27 mouse cellular contexts compared by ENCODE assay signal in genomic region chr2:84939711-84940110, GRCm38 (mm10). TPM values are rescaled to one million over a fixed set of nuclear protein-coding genes. Genes with fewer than 3 reads are reported as not detected.
DNase-seq lines count a peak whose midpoint lies in the region; ATAC-seq and TF ChIP-seq lines count a peak whose summit lies in the region.
"Had no signal": no experiment of that assay in that cellular context is flagged by ENCODE, and none has a peak within 500 bp of the region (broad histone marks: within the 10 kb centered on the region; RNA-seq: fewer than 3 reads in every experiment).

No protein-coding gene starts in this region.

- H3K9me3 ChIP-seq in lung, postnatal 0 days (ENCODE audit: low read length) = no peaks in the 10 kb centered on the region
- no peaks in the 10 kb centered on the region for H3K9me3 ChIP-seq in kidney, embryonic 16.5 days (ENCODE audit: low read length)
- H3K9me3 ChIP-seq: forebrain, embryonic 12.5 days; hindbrain, embryonic 15.5 days; midbrain, embryonic 12.5 days; neural tube, embryonic 13.5 days had no signal

- no peaks in the 10 kb centered on the region for H3K27me3 ChIP-seq in lung, postnatal 0 days (replicated peaks; ENCODE audit: insufficient read depth, low read length)
- no peaks in the 10 kb centered on the region for H3K27me3 ChIP-seq in kidney, adult 2 months (replicated peaks; ENCODE audit: control insufficient read depth, insufficient read depth, low read length)
- no peaks in the 10 kb centered on the region for H3K27me3 ChIP-seq in kidney, embryonic 16.5 days (ENCODE audit: insufficient read depth, low read length)
- H3K27me3 ChIP-seq: forebrain, embryonic 12.5 days; hindbrain, embryonic 15.5 days; neural tube, embryonic 13.5 days had no signal

- H3K36me3 ChIP-seq in lung, postnatal 0 days (ENCODE audit: insufficient read depth, low read length) = 0 out of 2 replicates have a peak, but pooled peaks cover 11% of the 10 kb centered on the region
- no peaks in the 10 kb centered on the region for H3K36me3 ChIP-seq in kidney, adult 2 months (ENCODE audit: control insufficient read depth, insufficient read depth, low read length)
- H3K36me3 ChIP-seq in kidney, embryonic 16.5 days (ENCODE audit: insufficient read depth, low read length) = peaks cover 6% of the 10 kb centered on the region
- H3K36me3 ChIP-seq: forebrain, embryonic 12.5 days; hindbrain, embryonic 15.5 days; midbrain, embryonic 12.5 days; neural tube, embryonic 13.5 days had no signal

- peak overlapping the region; percentile 73 for H3K4me3 ChIP-seq in gastrocnemius, adult 2 months
- 0 out of 2 replicates have a peak overlapping the region, but pooled peaks have one; percentile 5 for H3K4me3 ChIP-seq in lung, postnatal 0 days (ENCODE audit: low read depth, low read length)
- no peak overlapping the region for H3K4me3 ChIP-seq in kidney, adult 2 months (ENCODE audit: insufficient read depth, low read depth, low read length)
- H3K4me3 ChIP-seq in kidney, embryonic 16.5 days (ENCODE audit: low read length) = no peak overlapping the region
- H3K4me3 ChIP-seq: forebrain, embryonic 12.5 days; hindbrain, embryonic 15.5 days; midbrain, embryonic 12.5 days; neural tube, embryonic 13.5 days had no signal

- TF ChIP-seq POLR2A in kidney, adult 2 months (IDR thresholded peaks at IDR 0.05; ENCODE audit: low read depth, low read length) = no peak

- intact Hi-C loops in gastrocnemius, adult 2 months (cut with DNase I) = no loop called here

- H3K27ac ChIP-seq in gastrocnemius, adult 2 months = no peak overlapping the region
- H3K27ac ChIP-seq in lung, postnatal 0 days (ENCODE audit: low read length) = no peak overlapping the region
- H3K27ac ChIP-seq in kidney, adult 2 months (ENCODE audit: insufficient read depth, low read depth, low read length) = no peak overlapping the region
- H3K27ac ChIP-seq in kidney, embryonic 16.5 days (ENCODE audit: low read length) = no peak overlapping the region
- H3K27ac ChIP-seq: forebrain, embryonic 12.5 days; hindbrain, embryonic 15.5 days; macrophage; midbrain, embryonic 12.5 days; neural tube, embryonic 13.5 days had no signal

- peak overlapping the region; percentile 58; the same call in 1 of the 2 replicates for H3K4me2 ChIP-seq in lung, postnatal 0 days (replicated peaks; ENCODE audit: low read depth, low read length)
- H3K4me2 ChIP-seq in kidney, embryonic 16.5 days (replicated peaks; ENCODE audit: low read depth, low read length) = no peak overlapping the region
- H3K4me2 ChIP-seq: forebrain, embryonic 12.5 days; hindbrain, embryonic 15.5 days; midbrain, embryonic 12.5 days; neural tube, embryonic 13.5 days had no signal

- no peak for TF ChIP-seq EP300 in lung, postnatal 0 days (IDR thresholded peaks at IDR 0.05)

- ATAC-seq in lung, postnatal 0 days = no peak
- ATAC-seq in kidney, embryonic 16.5 days (ENCODE audit: low FRiP score, low TSS enrichment) = no peak
- ATAC-seq: CD4-positive, CD25-positive, alpha-beta regulatory T cell, adult 4 months had no signal

- DNase-seq in gastrocnemius, adult 2 months = no peak
- no peak for DNase-seq in gastrocnemius, postnatal 4 days (ENCODE audit: low spot score in 2 of 2)
- no peak for DNase-seq in lung, postnatal 0 days (ENCODE audit: low spot score)
- no peak for DNase-seq in lung, postnatal 4 days
- DNase-seq in liver = peak; percentile 79
- no peak for DNase-seq in adrenal gland, postnatal 14 days
- no peak for DNase-seq in kidney, adult 2 months
- DNase-seq: adrenal gland, postnatal 10 days; cerebellum, adult 9-11 months; heart, postnatal 36 days; kidney, adult 9 months; layer of hippocampus, postnatal 36 days; right cerebral cortex, postnatal 14 days; thymus, postnatal 25 days had no signal

- 86% methylated on average over 6 of the region's 6 CpGs for WGBS in lung, postnatal 0 days
- WGBS in kidney, adult 2 months = 97% methylated on average over 6 of the region's 6 CpGs
- 90% methylated on average over 6 of the region's 6 CpGs for WGBS in kidney, embryonic 16.5 days

- H3K4me1 ChIP-seq in lung, postnatal 0 days (ENCODE audit: insufficient read depth, low read depth, low read length) = no peaks in the 10 kb centered on the region; the same call in 1 of the 2 replicates
- no peaks in the 10 kb centered on the region for H3K4me1 ChIP-seq in kidney, adult 2 months (ENCODE audit: control insufficient read depth, insufficient read depth, low read length)
- H3K4me1 ChIP-seq in kidney, embryonic 16.5 days (ENCODE audit: insufficient read depth, low read length) = peaks cover 19% of the 10 kb centered on the region
- H3K4me1 ChIP-seq: hindbrain, embryonic 15.5 days had no signal

- no peak for TF ChIP-seq CTCF in gastrocnemius, adult 2 months (IDR thresholded peaks at IDR 0.05)
- TF ChIP-seq CTCF in lung, postnatal 0 days (IDR thresholded peaks at IDR 0.05) = no peak
- no peak for TF ChIP-seq CTCF in kidney, adult 2 months (conservative IDR thresholded peaks at IDR 0.05; ENCODE audit: insufficient read depth, insufficient read length, low read depth, low read length)

- no peak overlapping the region for H3K9ac ChIP-seq in lung, postnatal 0 days (replicated peaks; ENCODE audit: low read depth)
- H3K9ac ChIP-seq in kidney, embryonic 16.5 days (replicated peaks; ENCODE audit: low read length) = no peak overlapping the region
- H3K9ac ChIP-seq: forebrain, embryonic 12.5 days; hindbrain, embryonic 15.5 days; midbrain, embryonic 12.5 days; neural tube, embryonic 13.5 days had no signal

RNA-seq across cellular contexts. Expression of gene Slc43a3, which starts 3.3 kb away (rescaled TPM):
- 10 to 100 TPM; 26.4 to 30.2 TPM for total RNA-seq in gastrocnemius, adult 2 months (2021)
- total RNA-seq in gastrocnemius, postnatal 4 days (2021) = 10 to 100 TPM; 29.4 to 29.7 TPM
- polyA plus RNA-seq in lung, postnatal 0 days (2015; fragmentation: Nextera tagmentation; extraction: Ambion mirVana) = 121 and 122 TPM in 2 replicates
- total RNA-seq in adrenal gland, postnatal 14 days (2021) = 62.5 and 91.7 TPM in 2 replicates
- polyA plus RNA-seq in kidney, adult 2 months (2012; rRNA removed) = 60.8 and 62.2 TPM in 2 replicates
- polyA plus RNA-seq in kidney, embryonic 16.5 days (2015; fragmentation: Nextera tagmentation; extraction: Ambion mirVana) = 57.4 and 58.0 TPM in 2 replicates

RNA-seq across cellular contexts. Expression of gene Prg2, which starts 40.5 kb away (rescaled TPM):
- total RNA-seq in gastrocnemius, adult 2 months (2021) = not detected
- total RNA-seq in gastrocnemius, postnatal 4 days (2021) = not detected
- polyA plus RNA-seq in lung, postnatal 0 days (2015; fragmentation: Nextera tagmentation; extraction: Ambion mirVana) = not detected in 2 replicates
- total RNA-seq in adrenal gland, postnatal 14 days (2021) = 6.3 TPM in 1 of 2 replicates, not detected in the other
- 0.16 TPM in 1 of 2 replicates, not detected in the other for polyA plus RNA-seq in kidney, adult 2 months (2012; rRNA removed)
- polyA plus RNA-seq in kidney, embryonic 16.5 days (2015; fragmentation: Nextera tagmentation; extraction: Ambion mirVana) = 0.36 TPM in 1 of 2 replicates, not detected in the other
- total RNA-seq: heart, postnatal 36 days; layer of hippocampus, postnatal 36 days; left cerebral cortex, postnatal 36 days; liver, adult 2 months had no signal
- polyA plus RNA-seq: CD4-positive, CD25-positive, alpha-beta regulatory T cell, adult 4 months; embryonic facial prominence, embryonic 14.5 days; forebrain, embryonic 12.5 days; midbrain, embryonic 12.5 days; testis, adult 2 months had no signal

RNA-seq across cellular contexts. Expression of gene Prg3, which starts 48.3 kb away (rescaled TPM):
- not detected for total RNA-seq in gastrocnemius, adult 2 months (2021)
- not detected for total RNA-seq in gastrocnemius, postnatal 4 days (2021)
- not detected in 2 replicates for polyA plus RNA-seq in lung, postnatal 0 days (2015; fragmentation: Nextera tagmentation; extraction: Ambion mirVana)
- total RNA-seq in adrenal gland, postnatal 14 days (2021) = not detected in 2 replicates
- polyA plus RNA-seq in kidney, adult 2 months (2012; rRNA removed) = 0.28 TPM in 1 of 2 replicates, not detected in the other
- not detected in 2 replicates for polyA plus RNA-seq in kidney, embryonic 16.5 days (2015; fragmentation: Nextera tagmentation; extraction: Ambion mirVana)
- total RNA-seq: heart, postnatal 36 days; layer of hippocampus, postnatal 36 days; left cerebral cortex, postnatal 36 days; liver, adult 2 months had no signal
- polyA plus RNA-seq: CD4-positive, CD25-positive, alpha-beta regulatory T cell, adult 4 months; embryonic facial prominence, embryonic 14.5 days; forebrain, embryonic 12.5 days; gonadal fat pad, adult 2 months; hindbrain, embryonic 15.5 days; large intestine, adult 2 months; liver, adult 2 months; macrophage; midbrain, embryonic 12.5 days; neural tube, embryonic 13.5 days; testis, adult 2 months had no signal

RNA-seq across cellular contexts. Expression of gene Rtn4rl2, which starts 53.2 kb away (rescaled TPM):
- under 1 TPM; 0.28 to 0.41 TPM for total RNA-seq in gastrocnemius, adult 2 months (2021)
- under 1 TPM; 0.37 to 0.80 TPM for total RNA-seq in gastrocnemius, postnatal 4 days (2021)
- 0.62 and 1.1 TPM in 2 replicates for polyA plus RNA-seq in lung, postnatal 0 days (2015; fragmentation: Nextera tagmentation; extraction: Ambion mirVana)
- 1.6 and 2.6 TPM in 2 replicates for total RNA-seq in adrenal gland, postnatal 14 days (2021)
- polyA plus RNA-seq in kidney, adult 2 months (2012; rRNA removed) = 1.4 and 1.5 TPM in 2 replicates
- 1.0 and 1.5 TPM in 2 replicates for polyA plus RNA-seq in kidney, embryonic 16.5 days (2015; fragmentation: Nextera tagmentation; extraction: Ambion mirVana)
- total RNA-seq: liver, adult 2 months had no signal
- polyA plus RNA-seq: CD4-positive, CD25-positive, alpha-beta regulatory T cell, adult 4 months; macrophage had no signal

Comparison
In these comparisons a context has a peak if more than half of its experiments do, and no peak if none do; other contexts are left out.
1. H3K4me3 ChIP-seq: peak in gastrocnemius, adult 2 months (single experiment) and lung, postnatal 0 days (single experiment); none in kidney, adult 2 months (single experiment) and kidney, embryonic 16.5 days (single experiment).